Mouse (Mus musculus): Measurements from ENCODE around the gene Ttc9c. TPM values are rescaled to one million over a fixed set of nuclear protein-coding genes. Genes with fewer than 3 reads are reported as not detected.

Ttc9c gene
- polyA plus RNA-seq, 1 experiment, result 13.2 TPM

- 97% methylated on average over 9 of the region's 9 CpGs for WGBS
- TF ChIP-seq POLR2A (IDR thresholded peaks at IDR 0.05; ENCODE audit: low read depth, low read length) (no peak), CTCF (IDR thresholded peaks at IDR 0.05; ENCODE audit: extremely low read depth, insufficient read depth, insufficient read length, insufficient replicate concordance) (no peak)
- Histone ChIP-seq H3K27me3 (ENCODE audit: control insufficient read depth, insufficient read depth, low read length) (no peaks in the 10 kb centered on the region), H3K4me3 (ENCODE audit: extremely low read depth, insufficient read depth, insufficient read length) (no peak overlapping the region), H3K36me3 (ENCODE audit: control insufficient read depth, insufficient read depth, low read length) (peaks cover 56% of the 10 kb centered on the region), H3K27ac (ENCODE audit: insufficient read depth, low read length) (no peak overlapping the region), H3K4me1 (ENCODE audit: control insufficient read depth, insufficient read depth, insufficient read length) (no peaks in the 10 kb centered on the region; the same call in 1 of the 2 replicates)
- DNase-seq (ENCODE audit: low read depth in 1 of 2, low spot score in 2 of 2), result no peak
Observed at GRCm38 (mm10) chr19:8765562-8765961, 53.6 kb downstream of the Ttc9c start.

DNA sequence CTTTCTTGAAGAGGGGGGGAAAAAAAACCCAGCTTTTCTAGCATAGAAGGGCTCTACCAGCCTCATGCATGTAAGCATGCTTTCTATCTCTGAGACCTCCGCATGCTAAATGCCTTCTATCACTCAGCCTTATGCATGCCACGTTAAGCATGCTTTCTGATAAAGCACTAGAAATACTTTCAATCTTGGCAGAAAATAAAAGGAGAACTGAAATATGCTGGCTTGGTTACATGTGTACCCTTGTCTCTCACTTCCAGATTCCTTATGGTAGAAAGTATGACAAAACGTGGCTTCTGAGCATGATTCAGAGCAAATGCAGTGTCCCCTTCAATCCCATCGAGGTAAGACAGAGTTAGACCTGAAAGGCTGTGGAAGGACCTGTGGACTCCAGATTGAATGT, 55.9 kb downstream of the Ttc9c start:
- Histone ChIP-seq H3K27ac (ENCODE audit: insufficient read depth, low read length) (no peak overlapping the region), H3K4me3 (ENCODE audit: extremely low read depth, insufficient read depth, insufficient read length) (no peak overlapping the region), H3K27me3 (ENCODE audit: control insufficient read depth, insufficient read depth, low read length) (no peaks in the 10 kb centered on the region), H3K36me3 (ENCODE audit: control insufficient read depth, insufficient read depth, low read length) (peaks cover 54% of the 10 kb centered on the region), H3K4me1 (ENCODE audit: control insufficient read depth, insufficient read depth, insufficient read length) (no peaks in the 10 kb centered on the region; the same call in 1 of the 2 replicates)
- DNase-seq (ENCODE audit: low read depth in 1 of 2, low spot score in 2 of 2), result no peak
- TF ChIP-seq CTCF (IDR thresholded peaks at IDR 0.05; ENCODE audit: extremely low read depth, insufficient read depth, insufficient read length, insufficient replicate concordance) (no peak), POLR2A (IDR thresholded peaks at IDR 0.05; ENCODE audit: low read depth, low read length) (no peak)
- 55% methylated on average over 4 of the region's 4 CpGs for WGBS

- Histone ChIP-seq H3K27me3 (ENCODE audit: control insufficient read depth, insufficient read depth, low read length) (no peaks in the 10 kb centered on the region), H3K27ac (ENCODE audit: insufficient read depth, low read length) (no peak overlapping the region), H3K4me1 (ENCODE audit: control insufficient read depth, insufficient read depth, insufficient read length) (peaks cover 9% of the 10 kb centered on the region; the same call in 1 of the 2 replicates), H3K36me3 (ENCODE audit: control insufficient read depth, insufficient read depth, low read length) (peaks cover 33% of the 10 kb centered on the region), H3K4me3 (ENCODE audit: extremely low read depth, insufficient read depth, insufficient read length) (no peak overlapping the region)
- WGBS, result 93% methylated on average over 2 of the region's 2 CpGs
- no peak for DNase-seq (ENCODE audit: low read depth in 1 of 2, low spot score in 2 of 2)
- no peak for TF ChIP-seq POLR2A (IDR thresholded peaks at IDR 0.05; ENCODE audit: low read depth, low read length)
- no peak for TF ChIP-seq CTCF (IDR thresholded peaks at IDR 0.05; ENCODE audit: extremely low read depth, insufficient read depth, insufficient read length, insufficient replicate concordance)
Observed at GRCm38 (mm10) chr19:8760757-8761156, 58.4 kb downstream of the Ttc9c start.

Other genes with a start within 250 kb of the Ttc9c start
- gene Slc22a8, start 228.1 kb downstream of the Ttc9c start, polyA plus RNA-seq (2012; rRNA removed), result 0.06 TPM in 1 of 2 replicates, not detected in the other
- gene Slc22a6, start 201.3 kb downstream of the Ttc9c start, polyA plus RNA-seq (2012; rRNA removed), result 0.08 TPM in 1 of 2 replicates, not detected in the other
- gene Chrm1, start 155.5 kb downstream of the Ttc9c start, polyA plus RNA-seq (2012; rRNA removed), result 0.05 and 0.07 TPM in 2 replicates
- gene Slc3a2, start 96.0 kb downstream of the Ttc9c start, polyA plus RNA-seq (2012; rRNA removed), result 122 and 129 TPM in 2 replicates
- gene Wdr74, start 83.5 kb downstream of the Ttc9c start, polyA plus RNA-seq (2012; rRNA removed), result 26.2 and 30.2 TPM in 2 replicates
- not detected in 2 replicates for gene 1700092M07Rik, start 78.6 kb downstream of the Ttc9c start, polyA plus RNA-seq (2012; rRNA removed)
- gene Stx5a, start 77.9 kb downstream of the Ttc9c start, polyA plus RNA-seq (2012; rRNA removed), result 52.8 and 53.0 TPM in 2 replicates
- 80.2 and 104 TPM in 2 replicates for gene Nxf1, start 62.3 kb downstream of the Ttc9c start, polyA plus RNA-seq (2012; rRNA removed)
- 86.1 and 135 TPM in 2 replicates for gene Tmem223, start 48.3 kb downstream of the Ttc9c start, polyA plus RNA-seq (2012; rRNA removed)
- 87.9 and 117 TPM in 2 replicates for gene Tmem179b, start 44.9 kb downstream of the Ttc9c start, polyA plus RNA-seq (2012; rRNA removed)
- gene Taf6l, start 32.9 kb downstream of the Ttc9c start, polyA plus RNA-seq (2012; rRNA removed), result 11.3 and 15.8 TPM in 2 replicates
- 27.9 and 30.3 TPM in 2 replicates for gene Polr2g, start 20.8 kb downstream of the Ttc9c start, polyA plus RNA-seq (2012; rRNA removed)
- 2.4 and 2.5 TPM in 2 replicates for gene Zbtb3, start 16.8 kb downstream of the Ttc9c start, polyA plus RNA-seq (2012; rRNA removed)
- 22.0 and 25.4 TPM in 2 replicates for gene Hnrnpul2, start 677 bp upstream of the Ttc9c start, polyA plus RNA-seq (2012; rRNA removed)
- gene AC129217.1, start 10.4 kb upstream of the Ttc9c start, polyA plus RNA-seq (2012; rRNA removed), result not detected in 2 replicates
- gene Bscl2, start 18.1 kb upstream of the Ttc9c start, polyA plus RNA-seq (2012; rRNA removed), result 91.7 and 116 TPM in 2 replicates
- gene Gng3, start 19.9 kb upstream of the Ttc9c start, polyA plus RNA-seq (2012; rRNA removed), result 0.05 and 0.09 TPM in 2 replicates
- 0.23 and 0.27 TPM in 2 replicates for gene Lrrn4cl, start 31.4 kb upstream of the Ttc9c start, polyA plus RNA-seq (2012; rRNA removed)
- gene Ubxn1, start 52.2 kb upstream of the Ttc9c start, polyA plus RNA-seq (2012; rRNA removed), result 57.9 and 80.6 TPM in 2 replicates
- gene Uqcc3, start 61.6 kb upstream of the Ttc9c start, polyA plus RNA-seq (2012; rRNA removed), result 20.8 and 27.9 TPM in 2 replicates
- gene Lbhd1, start 64.4 kb upstream of the Ttc9c start, polyA plus RNA-seq (2012; rRNA removed), result 0.94 and 1.4 TPM in 2 replicates
- not detected in 2 replicates for gene Gm49403, start 64.6 kb upstream of the Ttc9c start, polyA plus RNA-seq (2012; rRNA removed)
- 11.5 and 15.2 TPM in 2 replicates for gene 1810009A15Rik, start 69.5 kb upstream of the Ttc9c start, polyA plus RNA-seq (2012; rRNA removed)
- gene Gm49416, start 69.6 kb upstream of the Ttc9c start, polyA plus RNA-seq (2012; rRNA removed), result 1.2 TPM in 1 of 2 replicates, not detected in the other
- 21.2 and 27.5 TPM in 2 replicates for gene Ints5, start 73.7 kb upstream of the Ttc9c start, polyA plus RNA-seq (2012; rRNA removed)
- gene Ganab, start 78.7 kb upstream of the Ttc9c start, polyA plus RNA-seq (2012; rRNA removed), result 85.2 and 86.9 TPM in 2 replicates
- gene B3gat3, start 101.0 kb upstream of the Ttc9c start, polyA plus RNA-seq (2012; rRNA removed), result 86.0 and 93.4 TPM in 2 replicates
- 10.0 and 11.9 TPM in 2 replicates for gene Rom1, start 110.0 kb upstream of the Ttc9c start, polyA plus RNA-seq (2012; rRNA removed)
- gene Eml3, start 110.2 kb upstream of the Ttc9c start, polyA plus RNA-seq (2012; rRNA removed), result 72.3 and 77.7 TPM in 2 replicates
- gene Mta2, start 122.5 kb upstream of the Ttc9c start, polyA plus RNA-seq (2012; rRNA removed), result 35.0 and 37.7 TPM in 2 replicates
- gene Tut1, start 134.5 kb upstream of the Ttc9c start, polyA plus RNA-seq (2012; rRNA removed), result 18.3 and 22.3 TPM in 2 replicates
- 206 and 242 TPM in 2 replicates for gene Eef1g, start 147.7 kb upstream of the Ttc9c start, polyA plus RNA-seq (2012; rRNA removed)
- gene Ahnak, start 170.0 kb upstream of the Ttc9c start, polyA plus RNA-seq (2012; rRNA removed), result 6.9 and 8.0 TPM in 2 replicates

Measured in spleen, adult 2 months (tissue).